Mouse (Mus musculus) kidney, adult 2 months (tissue): ENCODE measurements at regions not wholly inside any gene's neighbourhood (a gene's known extent, or its start where the extent isn't known, plus 50 kb on each side); places are given as distances from the start of the nearest gene placed in this dataset.

Experiments used
- CTCF ChIP-seq: fragments of 200-500 bp; conservative IDR thresholded peaks from 2 replicates; pipeline ENCODE4 v1.5.1; 2011; ENCODE audit warnings: low read depth, mild to moderate bottlenecking, control low read depth, low read length, moderate library complexity, mixed read lengths; ENCODE audit not compliant: insufficient read depth, insufficient read length
- POLR2A ChIP-seq: fragments of 200-500 bp; IDR thresholded peaks from one replicate; pipeline ENCODE4 v1.6.1; 2011; ENCODE audit warnings: low read depth, low read length, control low read depth

- TF ChIP-seq POLR2A (no peak), CTCF (no peak)
Observed at GRCm38 (mm10) chr1:41652210-41652609, 846.8 kb downstream of the Tmem182 start.
